Comparison of ENCODE assay signal across 8 mouse cellular contexts in the genomic region with DNA sequence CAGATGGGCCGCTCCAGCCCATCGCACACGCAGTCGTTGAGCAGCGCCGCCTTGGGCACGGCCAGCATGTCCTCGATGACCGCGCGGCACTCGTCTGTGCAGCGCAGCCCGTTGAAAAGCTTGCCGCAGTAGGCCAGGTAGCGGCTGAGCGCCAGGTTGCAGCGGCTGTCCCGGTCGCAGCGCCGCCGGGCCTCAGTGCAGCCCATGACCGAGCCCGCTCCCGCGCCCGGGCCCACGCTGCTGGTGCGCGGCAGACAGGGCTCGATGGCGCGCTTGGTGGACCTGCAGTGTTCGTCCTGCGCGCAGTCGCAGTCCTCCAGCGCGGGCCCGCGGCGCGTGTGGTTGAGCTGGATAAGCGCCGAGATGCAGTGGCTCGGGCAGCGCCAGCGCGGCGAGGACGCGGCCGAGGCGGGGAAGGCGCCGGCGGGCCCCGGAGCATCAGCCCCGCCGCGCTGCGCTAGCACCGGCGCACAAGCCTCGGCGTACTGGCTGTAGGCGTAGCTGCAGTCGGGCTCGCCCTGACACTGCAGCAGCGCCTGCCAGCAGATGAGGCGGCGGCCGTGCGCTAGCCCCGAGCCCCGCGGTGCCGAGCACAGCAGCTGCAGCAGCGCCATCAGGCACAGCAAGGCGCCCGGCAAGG. TPM values are rescaled to one million over a fixed set of nuclear protein-coding genes. Genes with fewer than 3 reads are reported as not detected.
DNase-seq lines count a peak whose midpoint lies in the region; ATAC-seq and TF ChIP-seq lines count a peak whose summit lies in the region.

No protein-coding gene starts in this region.

- peaks cover 11% of the 10 kb centered on the region for H3K4me1 ChIP-seq in intestine, embryonic 14.5 days (replicated peaks; ENCODE audit: control insufficient read depth, insufficient read depth, low read length)
- H3K4me1 ChIP-seq in limb, embryonic 11.5 days (ENCODE audit: control insufficient read depth, insufficient read depth, low read length), result peaks cover 20% of the 10 kb centered on the region
- peaks cover 26% of the 10 kb centered on the region for H3K4me1 ChIP-seq in midbrain, embryonic 16.5 days (ENCODE audit: control insufficient read depth, insufficient read depth, low read length)
- H3K4me1 ChIP-seq in testis, adult 2 months (ENCODE audit: control insufficient read depth, insufficient read depth, low read length), result peaks cover 15% of the 10 kb centered on the region

- peak overlapping the region; percentile 60 for H3K4me2 ChIP-seq in intestine, embryonic 14.5 days (ENCODE audit: low read length)
- peak overlapping the region; percentile 64 for H3K4me2 ChIP-seq in limb, embryonic 11.5 days (ENCODE audit: low read depth, severe bottlenecking)
- peak overlapping the region; percentile 96 for H3K4me2 ChIP-seq in midbrain, embryonic 16.5 days (ENCODE audit: low read length)

- H3K4me3 ChIP-seq in intestine, embryonic 14.5 days (ENCODE audit: low read depth, low read length), result peak overlapping the region; percentile 79
- peak overlapping the region; percentile 93 for H3K4me3 ChIP-seq in limb, embryonic 11.5 days (ENCODE audit: low read depth, low read length)
- peak overlapping the region; percentile 75 for H3K4me3 ChIP-seq in midbrain, embryonic 16.5 days (ENCODE audit: low read depth, low read length)
- H3K4me3 ChIP-seq in testis, adult 2 months (ENCODE audit: control insufficient read depth, low read depth, low read length), result peak overlapping the region; percentile 76

- peak overlapping the region; percentile 97 for H3K9ac ChIP-seq in intestine, embryonic 14.5 days (ENCODE audit: low read length)
- peak overlapping the region; percentile 100 for H3K9ac ChIP-seq in limb, embryonic 11.5 days (ENCODE audit: low read length)
- peak overlapping the region; percentile 90 for H3K9ac ChIP-seq in midbrain, embryonic 16.5 days (ENCODE audit: low read depth, low read length)

- H3K27me3 ChIP-seq in intestine, embryonic 14.5 days (replicated peaks; ENCODE audit: control insufficient read depth, insufficient read depth, low read length), result peaks cover 8% of the 10 kb centered on the region; the same call in 1 of the 2 replicates
- no peaks in the 10 kb centered on the region for H3K27me3 ChIP-seq in limb, embryonic 11.5 days (ENCODE audit: control insufficient read depth, insufficient read depth, low read length)
- 0 out of 2 replicates have a peak, but pooled peaks cover 5% of the 10 kb centered on the region for H3K27me3 ChIP-seq in midbrain, embryonic 16.5 days (ENCODE audit: control insufficient read depth, insufficient read depth, low read depth, low read length)
- no peaks in the 10 kb centered on the region for H3K27me3 ChIP-seq in testis, adult 2 months (ENCODE audit: control insufficient read depth, insufficient read depth, low read length)

- TF ChIP-seq CTCF in testis, adult 2 months (IDR thresholded peaks at IDR 0.05; ENCODE audit: control insufficient read depth, insufficient read depth, insufficient replicate concordance, low read depth, low read length), result no peak

- ATAC-seq in intestine, embryonic 14.5 days (replicated peaks; ENCODE audit: low FRiP score, low TSS enrichment, low read depth), result peak; percentile 32
- ATAC-seq in limb, embryonic 11.5 days (ENCODE audit: insufficient number of reproducible peaks, low FRiP score, low TSS enrichment, low read depth), result peak; percentile 10; the same call in 1 of the 2 replicates
- ATAC-seq in midbrain, embryonic 16.5 days, result peak; percentile 75

- H3K27ac ChIP-seq in intestine, embryonic 14.5 days (ENCODE audit: low read depth), result peak overlapping the region; percentile 99
- H3K27ac ChIP-seq in limb, embryonic 11.5 days (replicated peaks; ENCODE audit: low read depth, low read length), result peak overlapping the region; percentile 100
- H3K27ac ChIP-seq in midbrain, embryonic 16.5 days (ENCODE audit: low read length), result peak overlapping the region; percentile 87
- peak overlapping the region; percentile 22; the same call in 1 of the 2 replicates for H3K27ac ChIP-seq in testis, adult 2 months (ENCODE audit: control insufficient read depth, insufficient read depth, low read depth, low read length)

- no peaks in the 10 kb centered on the region for H3K9me3 ChIP-seq in intestine, embryonic 14.5 days (ENCODE audit: control insufficient read depth, low read length)
- no peaks in the 10 kb centered on the region for H3K9me3 ChIP-seq in limb, embryonic 11.5 days (ENCODE audit: control insufficient read depth, low read length)
- H3K9me3 ChIP-seq in midbrain, embryonic 16.5 days (replicated peaks; ENCODE audit: control insufficient read depth, low read length, poor library complexity, severe bottlenecking), result no peaks in the 10 kb centered on the region

- peak; percentile 9 to 16 for DNase-seq in cerebellum, adult 18-20 months
- DNase-seq in cerebellum, adult 11 months, result no peak
- peak; percentile 69 to 76 for DNase-seq in cerebellum, postnatal 14 days
- peak; percentile 55 for DNase-seq in gastrocnemius, postnatal 25 days
- DNase-seq in intestine, embryonic 14.5 days (ENCODE audit: low spot score), result peak; percentile 87
- DNase-seq in limb, embryonic 11.5 days (ENCODE audit: low spot score), result no peak

- no peak for TF ChIP-seq POLR2A in testis, adult 2 months (IDR thresholded peaks at IDR 0.05; ENCODE audit: control insufficient read depth, low read depth, low read length)

- WGBS in intestine, embryonic 14.5 days, result under 1% methylated on average over 82 of the region's 82 CpGs
- under 1% methylated on average over 82 of the region's 82 CpGs for WGBS in limb, embryonic 11.5 days
- WGBS in midbrain, embryonic 16.5 days, result under 1% methylated on average over 79 of the region's 82 CpGs

- no peaks in the 10 kb centered on the region for H3K36me3 ChIP-seq in intestine, embryonic 14.5 days (ENCODE audit: control insufficient read depth, insufficient read depth, low read length)
- H3K36me3 ChIP-seq in limb, embryonic 11.5 days (ENCODE audit: control insufficient read depth, insufficient read depth, low read length), result no peaks in the 10 kb centered on the region
- H3K36me3 ChIP-seq in midbrain, embryonic 16.5 days (ENCODE audit: control insufficient read depth, insufficient read depth, low read length), result no peaks in the 10 kb centered on the region
- H3K36me3 ChIP-seq in testis, adult 2 months (ENCODE audit: control insufficient read depth, insufficient read depth, low read length), result no peaks in the 10 kb centered on the region

RNA-seq across cellular contexts. Expression of gene Gas1, which starts 0.9 kb away (rescaled TPM):
- total RNA-seq in gastrocnemius, postnatal 25 days (2021), result 10 to 100 TPM; 15.3 to 17.6 TPM
- 116 and 120 TPM in 2 replicates for polyA plus RNA-seq in intestine, embryonic 14.5 days (2014; fragmentation: Nextera tagmentation; extraction: Ambion mirVana)
- 188 and 201 TPM in 2 replicates for polyA plus RNA-seq in limb, embryonic 11.5 days (2014; fragmentation: Nextera tagmentation; extraction: Ambion mirVana)
- polyA plus RNA-seq in midbrain, embryonic 16.5 days (2015; fragmentation: Nextera tagmentation; extraction: Ambion mirVana), result 9.2 and 10.1 TPM in 2 replicates
- 2.5 and 6.9 TPM in 2 replicates for polyA plus RNA-seq in testis, adult 2 months (2012; rRNA removed)

Comparison
In these comparisons a context has a peak if more than half of its experiments do, and no peak if none do; other contexts are left out.
1. DNase-seq: peak in cerebellum, adult 18-20 months (2 of 2), cerebellum, postnatal 14 days (2 of 2), gastrocnemius, postnatal 25 days (single experiment) and intestine, embryonic 14.5 days (single experiment); none in cerebellum, adult 11 months (single experiment) and limb, embryonic 11.5 days (single experiment).
2. ATAC-seq: peak in every context shown above with its lines; median percentile 75 in midbrain, embryonic 16.5 days; 32 in intestine, embryonic 14.5 days; 10 in limb, embryonic 11.5 days.
3. H3K27ac ChIP-seq: peak in every context shown above with its lines; median percentile 100 in limb, embryonic 11.5 days; 99 in intestine, embryonic 14.5 days; 87 in midbrain, embryonic 16.5 days; 22 in testis, adult 2 months.
4. RNA of gene Gas1, which starts 0.9 kb away (polyA plus RNA-seq): 188 to 201 TPM in limb, embryonic 11.5 days and 116 to 120 TPM in intestine, embryonic 14.5 days; 9.2 to 10.1 TPM in midbrain, embryonic 16.5 days and 2.5 to 6.9 TPM in testis, adult 2 months; every median in the first group is over 10 times any median in the second.
5. Peak in every context shown above with its lines, with median percentiles within 50 percentile points of each other: H3K4me2 ChIP-seq, H3K4me3 ChIP-seq and H3K9ac ChIP-seq.